Mouse (Mus musculus): ENCODE measurements around the gene Rad9b.

DNA sequence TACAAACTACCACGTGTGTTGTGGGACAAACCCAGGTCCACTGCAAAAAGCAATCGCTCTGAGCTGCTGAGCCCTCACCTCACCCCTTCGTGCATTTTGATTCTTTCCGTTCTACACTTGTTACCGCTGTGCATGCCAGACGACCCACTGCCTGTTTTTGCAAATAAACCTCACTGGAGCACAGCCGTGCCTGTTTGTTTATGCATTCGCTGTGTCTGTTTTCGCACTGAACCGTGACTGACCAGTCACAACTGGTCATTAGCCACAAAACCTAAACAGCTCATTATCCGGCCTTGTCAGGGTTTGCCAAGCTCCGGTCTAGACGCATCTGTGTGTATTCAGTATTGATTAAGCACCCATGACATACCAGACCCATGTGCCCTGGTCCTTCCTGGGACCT is 48.1 kb upstream of the Rad9b start:
- TF ChIP-seq CTCF (IDR thresholded peaks at IDR 0.05; ENCODE audit: insufficient read depth, low read length) (no peak), POLR2A (IDR thresholded peaks at IDR 0.05; ENCODE audit: borderline replicate concordance, extremely low read depth, low read depth, low read length) (no peak)
